18 mouse cellular contexts compared by ENCODE assay signal in genomic region chr11:36486092-36486491, GRCm38 (mm10).
A peak's percentile ranks its signal among the peaks of the same experiment; 100 is the strongest.
DNase-seq lines count a peak whose midpoint lies in the region; ATAC-seq lines count a peak whose summit lies in the region.
"Had no signal": no experiment of that assay in that cellular context is flagged by ENCODE, and none has a peak within 500 bp of the region (broad histone marks: within the 10 kb centered on the region; RNA-seq: fewer than 3 reads in every experiment).

No protein-coding gene starts in this region.

- intact Hi-C loops in gastrocnemius, postnatal 14 days (cut with DNase I; ENCODE audit: low total_unique reads), result no loop called here

- no peak overlapping the region for H3K27ac ChIP-seq in embryonic facial prominence, embryonic 14.5 days (replicated peaks; ENCODE audit: low read depth, low read length)
- H3K27ac ChIP-seq in embryonic facial prominence, embryonic 10.5 days (replicated peaks), result no peak overlapping the region
- no peak overlapping the region for H3K27ac ChIP-seq in heart, embryonic 14.5 days (replicated peaks in 1 of 2; ENCODE audit: control insufficient read depth in 1 of 2, insufficient read depth in 1 of 2, low read depth in 2 of 2, low read length in 2 of 2)
- no peak overlapping the region for H3K27ac ChIP-seq in lung, embryonic 16.5 days (ENCODE audit: low read length)
- H3K27ac ChIP-seq in intestine, embryonic 16.5 days (ENCODE audit: low read length), result no peak overlapping the region
- H3K27ac ChIP-seq: embryonic facial prominence, embryonic 13.5 days; hindbrain, embryonic 13.5 days; limb, embryonic 13.5 days; liver, embryonic 15.5 days had no signal

- 0 out of 2 replicates have a peak overlapping the region, but pooled peaks have one; percentile 5 for H3K4me2 ChIP-seq in embryonic facial prominence, embryonic 14.5 days (ENCODE audit: low read depth, low read length)
- H3K4me2 ChIP-seq in heart, embryonic 14.5 days (ENCODE audit: low read length), result peak overlapping the region; percentile 56
- 0 out of 2 replicates have a peak overlapping the region, but pooled peaks have one; percentile 25 for H3K4me2 ChIP-seq in lung, embryonic 16.5 days (ENCODE audit: low read depth, low read length)
- 0 out of 2 replicates have a peak overlapping the region, but pooled peaks have one; percentile 17 for H3K4me2 ChIP-seq in intestine, embryonic 16.5 days (ENCODE audit: low read depth, low read length)
- H3K4me2 ChIP-seq: embryonic facial prominence, embryonic 13.5 days; hindbrain, embryonic 13.5 days; limb, embryonic 13.5 days; liver, embryonic 15.5 days had no signal

- no peak for DNase-seq in embryonic facial prominence, embryonic 14.5 days (ENCODE audit: low spot score)
- DNase-seq in embryonic facial prominence, embryonic 10.5 days (ENCODE audit: low spot score), result no peak
- no peak for DNase-seq in heart, adult 9 months (ENCODE audit: low spot score in 2 of 2)
- no peak for DNase-seq in lung, postnatal 4 days
- DNase-seq in gastrocnemius, postnatal 14 days, result no peak
- DNase-seq: adrenal gland, postnatal 10 days; cerebellum, adult 9-11 months; lung, postnatal 36 days had no signal

- H3K9me3 ChIP-seq in embryonic facial prominence, embryonic 14.5 days (ENCODE audit: control insufficient read depth, low read length), result no peaks in the 10 kb centered on the region
- H3K9me3 ChIP-seq in embryonic facial prominence, embryonic 10.5 days, result no peaks in the 10 kb centered on the region
- no peaks in the 10 kb centered on the region for H3K9me3 ChIP-seq in heart, embryonic 14.5 days (ENCODE audit: control insufficient read depth, low read length)
- H3K9me3 ChIP-seq in lung, embryonic 16.5 days (ENCODE audit: control insufficient read depth, low read length), result no peaks in the 10 kb centered on the region
- no peaks in the 10 kb centered on the region for H3K9me3 ChIP-seq in intestine, embryonic 16.5 days (ENCODE audit: control insufficient read depth, low read length)
- H3K9me3 ChIP-seq: embryonic facial prominence, embryonic 13.5 days; hindbrain, embryonic 13.5 days; limb, embryonic 13.5 days; liver, embryonic 15.5 days had no signal

- no peaks in the 10 kb centered on the region for H3K27me3 ChIP-seq in embryonic facial prominence, embryonic 14.5 days (replicated peaks; ENCODE audit: control insufficient read depth, insufficient read depth, low read length)
- H3K27me3 ChIP-seq in embryonic facial prominence, embryonic 10.5 days (replicated peaks; ENCODE audit: low read depth, poor library complexity, severe bottlenecking), result peaks cover 15% of the 10 kb centered on the region; the same call in 1 of the 2 replicates
- 0 out of 2 replicates have a peak, but pooled peaks cover 3% of the 10 kb centered on the region for H3K27me3 ChIP-seq in heart, embryonic 14.5 days (ENCODE audit: control insufficient read depth, insufficient read depth, low read length)
- H3K27me3 ChIP-seq in lung, embryonic 16.5 days (ENCODE audit: control insufficient read depth, insufficient read depth, low read depth, low read length), result peaks cover 6% of the 10 kb centered on the region
- H3K27me3 ChIP-seq in intestine, embryonic 16.5 days (replicated peaks; ENCODE audit: control insufficient read depth, insufficient read depth, low read length), result no peaks in the 10 kb centered on the region
- H3K27me3 ChIP-seq: embryonic facial prominence, embryonic 13.5 days; hindbrain, embryonic 13.5 days; liver, embryonic 15.5 days had no signal

- no peak for ATAC-seq in embryonic facial prominence, embryonic 14.5 days (ENCODE audit: low read depth)
- ATAC-seq in heart, embryonic 14.5 days (ENCODE audit: insufficient number of reproducible peaks, insufficient read depth, low FRiP score, low read depth), result no peak
- no peak for ATAC-seq in lung, embryonic 16.5 days (ENCODE audit: low read depth)
- ATAC-seq in intestine, embryonic 16.5 days, result no peak
- ATAC-seq: forebrain, embryonic 16.5 days; inflammation-experienced regulatory T-cells, adult 6 months; Patski had no signal

- 70% methylated on average over 12 of the region's 12 CpGs for WGBS in embryonic facial prominence, embryonic 14.5 days
- 72% methylated on average over 12 of the region's 12 CpGs for WGBS in embryonic facial prominence, embryonic 10.5 days
- WGBS in heart, embryonic 14.5 days, result 15% methylated on average over 12 of the region's 12 CpGs
- 28% methylated on average over 12 of the region's 12 CpGs for WGBS in lung, embryonic 16.5 days
- 44% methylated on average over 12 of the region's 12 CpGs for WGBS in intestine, embryonic 16.5 days

- no peaks in the 10 kb centered on the region for H3K36me3 ChIP-seq in embryonic facial prominence, embryonic 14.5 days (ENCODE audit: control insufficient read depth, insufficient read depth, low read length)
- H3K36me3 ChIP-seq in embryonic facial prominence, embryonic 10.5 days (replicated peaks), result no peaks in the 10 kb centered on the region
- no peaks in the 10 kb centered on the region for H3K36me3 ChIP-seq in heart, embryonic 14.5 days (ENCODE audit: control insufficient read depth, insufficient read depth, low read length)
- no peaks in the 10 kb centered on the region for H3K36me3 ChIP-seq in lung, embryonic 16.5 days (ENCODE audit: control insufficient read depth, insufficient read depth, low read length)
- no peaks in the 10 kb centered on the region for H3K36me3 ChIP-seq in intestine, embryonic 16.5 days (ENCODE audit: control insufficient read depth, insufficient read depth, low read length)
- H3K36me3 ChIP-seq: embryonic facial prominence, embryonic 13.5 days; hindbrain, embryonic 13.5 days; limb, embryonic 13.5 days; liver, embryonic 15.5 days had no signal

- H3K9ac ChIP-seq in embryonic facial prominence, embryonic 14.5 days (ENCODE audit: low read depth, low read length), result no peak overlapping the region
- 0 out of 2 replicates have a peak overlapping the region, but pooled peaks have one; percentile 10 for H3K9ac ChIP-seq in heart, embryonic 14.5 days (ENCODE audit: low read length)
- no peak overlapping the region for H3K9ac ChIP-seq in lung, embryonic 16.5 days (ENCODE audit: low read length)
- H3K9ac ChIP-seq in intestine, embryonic 16.5 days (ENCODE audit: low read depth, low read length), result no peak overlapping the region
- H3K9ac ChIP-seq: embryonic facial prominence, embryonic 13.5 days; hindbrain, embryonic 13.5 days; limb, embryonic 13.5 days; liver, embryonic 15.5 days had no signal

- H3K4me1 ChIP-seq in embryonic facial prominence, embryonic 14.5 days (ENCODE audit: control insufficient read depth, insufficient read depth, low read length), result 0 out of 2 replicates have a peak, but pooled peaks cover 3% of the 10 kb centered on the region
- 0 out of 2 replicates have a peak, but pooled peaks cover 5% of the 10 kb centered on the region for H3K4me1 ChIP-seq in embryonic facial prominence, embryonic 10.5 days
- H3K4me1 ChIP-seq in heart, embryonic 14.5 days (ENCODE audit: control insufficient read depth in 2 of 2, insufficient read depth in 2 of 2, low read length in 2 of 2), result peaks cover 7 to 14% of the 10 kb centered on the region in 2 experiments
- no peaks in the 10 kb centered on the region for H3K4me1 ChIP-seq in lung, embryonic 16.5 days (replicated peaks; ENCODE audit: control insufficient read depth, insufficient read depth, low read length)
- H3K4me1 ChIP-seq in intestine, embryonic 16.5 days (ENCODE audit: control insufficient read depth, insufficient read depth, low read length), result no peaks in the 10 kb centered on the region
- H3K4me1 ChIP-seq: liver, embryonic 15.5 days had no signal

- no peak overlapping the region for H3K4me3 ChIP-seq in embryonic facial prominence, embryonic 14.5 days (ENCODE audit: low read depth, low read length)
- no peak overlapping the region for H3K4me3 ChIP-seq in embryonic facial prominence, embryonic 10.5 days
- peak overlapping the region in 1 of 2 experiments; percentile 16; a peak in 2 of 4 replicates for H3K4me3 ChIP-seq in heart, embryonic 14.5 days (ENCODE audit: control insufficient read depth in 1 of 2, insufficient read depth in 1 of 2, low read depth in 1 of 2, low read length in 2 of 2)
- no peak overlapping the region for H3K4me3 ChIP-seq in lung, embryonic 16.5 days (ENCODE audit: low read length)
- no peak overlapping the region for H3K4me3 ChIP-seq in intestine, embryonic 16.5 days (ENCODE audit: low read length)
- H3K4me3 ChIP-seq: embryonic facial prominence, embryonic 13.5 days; hindbrain, embryonic 13.5 days; limb, embryonic 13.5 days; liver, embryonic 15.5 days had no signal

Comparison
In these comparisons a context has a peak if more than half of its experiments do, and no peak if none do; other contexts are left out.
1. H3K4me2 ChIP-seq: peak in every context shown above with its lines; median percentile 56 in heart, embryonic 14.5 days; 25 in lung, embryonic 16.5 days; 17 in intestine, embryonic 16.5 days; 5 in embryonic facial prominence, embryonic 14.5 days.